Mouse (Mus musculus): ENCODE measurements at regions not wholly inside any gene's neighbourhood (a gene's known extent, or its start where the extent isn't known, plus 50 kb on each side); places are given as distances from the start of the nearest gene placed in this dataset.
A peak's percentile ranks its signal among the peaks of the same experiment; 100 is the strongest.

GRCm38 (mm10) chr12:86579716-86580115 is 98.8 kb upstream of the Vash1 start:
- DNase-seq (ENCODE audit: low read depth, low spot score): no peak

- no peak for DNase-seq (ENCODE audit: low read depth, low spot score)
Measured at GRCm38 (mm10) chr12:86580132-86580718, 98.3 kb upstream of the Vash1 start.

DNA sequence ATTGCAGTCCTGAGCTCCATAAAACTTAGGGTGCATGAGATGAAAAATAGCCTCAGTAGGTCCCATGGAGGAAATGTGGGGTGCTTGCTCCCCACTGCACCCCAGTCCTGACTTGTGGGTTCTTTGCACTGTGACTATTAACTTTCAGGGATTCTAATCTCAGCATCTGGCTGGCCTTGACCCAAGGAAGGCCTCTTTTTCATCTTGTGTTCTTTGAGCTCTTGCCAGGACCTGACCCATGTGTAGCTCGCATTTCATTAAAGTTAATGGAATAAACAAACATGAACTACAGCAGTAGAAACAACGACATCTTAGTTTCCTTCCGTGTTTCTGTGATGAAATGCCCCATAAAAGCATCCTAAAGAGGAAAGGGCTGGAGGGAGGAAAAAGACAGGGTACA is 96.4 kb upstream of the Vash1 start:
- no peak for DNase-seq (ENCODE audit: low read depth, low spot score)

DNA sequence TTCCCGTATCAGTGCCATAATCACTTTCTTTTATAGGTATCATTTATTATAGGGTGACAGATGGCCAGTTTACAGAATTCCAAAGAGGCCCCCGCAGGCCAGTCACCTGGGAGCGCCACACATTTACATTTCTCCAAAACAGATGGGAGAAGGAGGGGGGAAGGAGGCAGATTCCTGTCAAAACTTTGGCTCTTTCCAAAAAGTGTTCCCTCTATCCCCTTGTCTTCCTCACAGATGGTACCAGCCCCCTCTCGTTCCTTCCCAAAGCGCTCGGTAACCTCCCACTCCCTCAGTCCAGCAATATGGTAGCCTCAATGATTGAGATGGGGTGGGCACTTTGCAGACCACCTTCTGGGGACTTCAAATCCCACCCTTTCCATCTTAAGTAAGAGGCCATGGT is 90.5 kb upstream of the Vash1 start:
- DNase-seq (ENCODE audit: low read depth, low spot score): peak; percentile 10

DNA sequence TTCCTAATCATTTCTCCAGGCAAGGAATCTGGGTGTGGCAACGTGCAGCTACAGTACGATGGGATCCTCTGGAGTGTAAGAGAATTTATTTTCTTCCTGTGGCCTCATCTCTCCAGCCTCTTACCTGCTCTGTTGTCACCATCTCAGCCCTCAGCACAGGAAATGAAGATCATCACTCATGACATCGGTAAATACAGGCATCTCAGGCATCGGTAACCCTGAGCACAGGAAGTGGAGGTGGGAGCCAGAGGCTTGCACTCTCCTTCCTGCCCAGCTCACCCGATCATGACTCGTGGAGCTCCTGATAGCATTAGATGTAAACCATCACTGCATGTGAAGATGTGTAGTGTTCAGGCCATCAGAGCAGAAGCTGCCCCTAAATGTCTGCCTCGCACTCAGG is 86.0 kb upstream of the Vash1 start:
- no peak for DNase-seq (ENCODE audit: low read depth, low spot score)

DNA sequence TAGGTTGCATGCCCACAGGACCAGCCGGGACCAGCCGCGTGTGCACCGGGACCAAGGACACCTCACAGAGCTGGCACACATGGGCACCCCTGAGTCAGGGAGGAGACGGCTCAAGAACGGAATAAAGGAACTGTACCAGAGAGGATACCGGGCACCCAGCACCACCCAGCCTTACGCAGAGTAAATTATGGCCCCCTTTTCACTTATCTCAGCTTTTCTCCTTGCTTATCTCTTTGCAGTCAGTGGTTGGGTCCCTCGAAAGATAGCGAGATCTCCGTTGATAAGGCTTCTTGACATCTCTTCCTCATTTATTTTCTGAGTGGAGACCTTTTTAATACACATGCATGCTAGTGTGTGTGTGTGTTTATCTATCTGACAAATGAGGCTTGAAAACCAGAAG is 83.9 kb upstream of the Vash1 start:
- DNase-seq (ENCODE audit: low read depth, low spot score): no peak

DNA sequence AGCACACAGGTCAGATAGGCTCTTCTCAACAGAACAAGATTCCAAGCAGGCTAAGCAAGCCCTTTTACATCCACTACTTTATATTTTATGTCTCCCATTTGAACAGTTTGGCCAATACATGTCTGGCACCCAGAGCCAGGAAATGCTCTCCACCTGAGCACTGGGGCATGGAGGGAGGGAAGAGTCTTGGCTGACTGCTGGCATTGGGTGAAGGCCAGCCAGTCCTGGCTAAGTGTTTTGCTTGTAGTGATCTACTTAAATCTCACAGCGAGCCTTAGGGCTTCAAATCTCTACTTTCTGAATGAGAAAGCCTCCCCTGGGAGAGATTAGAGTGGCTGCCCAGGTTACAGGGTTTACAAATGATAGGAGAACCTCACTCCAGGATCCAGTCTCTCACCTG is 78.5 kb upstream of the Vash1 start:
- no peak for DNase-seq (ENCODE audit: low read depth, low spot score)

DNA sequence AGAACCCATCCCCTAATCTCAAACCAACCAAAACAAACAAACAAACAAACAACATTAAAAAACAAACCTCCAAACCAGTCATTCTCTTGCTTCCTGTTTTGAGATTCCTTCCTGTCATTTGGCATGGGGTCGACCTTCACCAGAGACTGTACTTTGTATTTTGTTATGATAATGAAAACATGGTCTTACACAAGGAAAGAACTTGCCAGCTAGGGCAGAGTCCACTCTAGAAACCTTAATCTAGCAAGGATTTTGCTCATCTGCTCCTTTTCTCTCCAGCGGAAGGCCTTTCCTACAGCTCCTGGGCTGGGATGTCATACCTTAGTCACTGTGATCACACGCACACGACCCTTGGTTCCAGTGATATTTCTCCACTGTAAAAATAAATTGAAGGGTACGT is 75.0 kb upstream of the Vash1 start:
- no peak for DNase-seq (ENCODE audit: low read depth, low spot score)

DNA sequence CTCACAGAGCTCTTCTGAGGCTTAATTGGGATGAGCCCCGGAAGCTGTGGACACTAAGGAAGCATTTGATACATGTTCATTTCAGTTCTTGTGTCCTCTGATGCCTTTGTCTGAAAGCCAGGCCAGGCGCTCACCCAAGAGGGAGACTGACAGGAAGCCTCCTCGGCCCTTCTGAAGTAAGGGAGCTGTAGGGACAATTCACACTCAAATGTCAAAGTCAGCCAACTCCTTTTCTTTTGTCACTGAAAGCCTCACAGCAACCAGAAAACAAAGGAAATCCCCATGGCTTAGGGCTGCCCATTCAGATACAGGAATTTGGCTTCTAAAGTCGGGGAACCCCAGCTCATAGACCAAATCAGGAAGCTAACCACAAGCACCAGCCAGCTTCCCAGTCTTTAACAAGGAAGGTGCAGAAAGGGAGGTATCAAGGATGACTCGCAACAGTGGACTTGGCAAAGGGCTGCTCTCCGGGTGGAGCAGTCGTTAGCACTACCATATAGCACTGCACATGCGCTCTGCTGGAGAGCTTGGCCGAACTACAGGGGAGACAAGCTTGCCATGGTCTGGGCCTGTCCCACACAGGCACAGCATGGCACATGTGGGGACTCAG is 66.0 kb upstream of the Vash1 start:
- no peak for DNase-seq (ENCODE audit: low read depth, low spot score)

DNA sequence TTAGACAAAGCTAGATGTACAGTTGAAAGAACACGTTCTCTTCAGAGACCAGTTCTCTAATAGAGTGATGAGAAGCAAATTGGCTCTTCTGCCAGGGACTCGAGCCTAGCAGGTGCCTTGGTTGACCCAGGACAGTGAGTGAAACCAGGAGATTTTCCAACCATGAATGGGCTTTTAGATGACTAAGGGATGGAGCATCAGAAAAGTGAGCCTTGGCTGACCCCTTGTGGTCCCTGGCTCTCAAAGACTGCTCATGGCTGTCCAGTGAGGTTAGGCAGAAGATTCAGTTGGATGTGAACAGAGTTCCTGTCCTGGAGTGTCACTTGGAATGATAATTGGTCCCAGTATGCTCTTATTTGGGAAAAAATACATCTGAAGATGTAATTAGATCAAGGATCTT is 64.3 kb upstream of the Vash1 start:
- DNase-seq (ENCODE audit: low read depth, low spot score): peak; percentile 72

GRCm38 (mm10) chr12:86616327-86616726 is 62.2 kb upstream of the Vash1 start:
- DNase-seq (ENCODE audit: low read depth, low spot score): no peak

GRCm38 (mm10) chr12:86624195-86624594 is 54.3 kb upstream of the Vash1 start:
- no peak for DNase-seq (ENCODE audit: low read depth, low spot score)

DNA sequence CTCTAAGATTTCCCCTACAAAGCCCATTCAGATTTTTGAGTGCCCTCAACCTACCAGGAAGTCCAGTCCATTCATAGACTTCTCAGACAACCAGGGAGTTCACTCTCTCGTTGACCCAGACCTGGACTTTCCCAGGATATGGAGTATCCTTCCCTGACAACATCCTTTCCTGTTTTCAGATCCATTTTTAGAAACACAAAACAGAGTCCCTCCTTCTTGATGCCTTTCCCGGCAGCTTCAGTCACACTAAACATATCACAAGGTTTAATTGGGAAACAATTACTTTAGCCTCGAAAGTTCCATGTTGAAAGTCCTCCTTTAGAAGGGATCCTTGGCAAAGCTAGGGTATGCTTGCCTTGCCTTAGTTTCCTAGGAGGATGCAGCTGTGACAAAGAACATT is 51.8 kb upstream of the Vash1 start:
- DNase-seq (ENCODE audit: low read depth, low spot score): no peak

GRCm38 (mm10) chr12:86628050-86628782 is 50.3 kb upstream of the Vash1 start:
- DNase-seq (ENCODE audit: low read depth, low spot score): no peak

All from brain, adult 2 months (tissue).